In the genomic region with DNA sequence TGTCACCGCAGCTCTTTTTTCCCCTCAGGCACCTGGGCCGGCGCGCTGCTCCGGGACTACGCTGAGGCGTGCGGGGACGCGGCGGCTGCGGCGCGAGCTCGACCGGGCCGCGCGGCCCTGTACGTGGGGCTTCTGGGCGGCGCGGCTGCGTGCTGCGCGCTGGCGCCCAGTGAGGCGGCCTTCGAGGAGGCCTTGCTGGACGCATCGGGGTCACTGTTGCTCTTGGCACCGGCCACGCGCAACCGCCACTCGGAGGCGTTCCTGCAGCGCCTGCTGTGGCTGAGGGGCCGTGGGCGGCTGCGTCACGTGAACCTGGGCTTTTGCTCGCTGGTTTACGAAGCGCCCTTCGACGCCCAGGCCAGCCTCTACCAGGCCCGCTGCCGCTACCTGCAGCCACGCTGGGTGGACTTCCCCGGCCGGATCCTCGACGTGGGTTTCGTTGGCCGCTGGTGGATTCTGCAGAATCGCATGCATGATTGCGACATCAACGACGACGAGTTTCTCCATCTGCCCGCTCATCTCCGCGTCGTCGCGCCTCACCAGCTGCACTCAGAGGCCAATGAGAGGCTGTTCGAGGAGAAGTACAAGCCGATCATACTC, we compare ENCODE assay signal across 8 mouse cellular contexts. TPM values are rescaled to one million over a fixed set of nuclear protein-coding genes. Genes with fewer than 3 reads are reported as not detected.
DNase-seq lines count a peak whose midpoint lies in the region; ATAC-seq and TF ChIP-seq lines count a peak whose summit lies in the region.

No protein-coding gene starts in this region.

- intact Hi-C loops in left cerebral cortex, postnatal 14 days (cut with DNase I): loop anchor here (2.0 kb wide), 1 partner anchor 46 kb away; the partner anchor contains the start of gene Carm1

- WGBS in forebrain, embryonic 10.5 days: 3% methylated on average over 69 of the region's 69 CpGs
- WGBS in hindbrain, embryonic 12.5 days: 4% methylated on average over 55 of the region's 69 CpGs
- under 1% methylated on average over 63 of the region's 69 CpGs for WGBS in macrophage (ENCODE audit: missing documents)
- whole genome bisulfite sequencing in small intestine, adult 2 months: under 1% methylated on average over 69 of the region's 69 CpGs

- peak overlapping the region; percentile 98 for H3K4me3 ChIP-seq in forebrain, embryonic 10.5 days
- peak overlapping the region; percentile 98 for H3K4me3 ChIP-seq in hindbrain, embryonic 12.5 days
- H3K4me3 ChIP-seq in macrophage (ENCODE audit: inconsistent target): peak overlapping the region; percentile 87
- H3K4me3 ChIP-seq in small intestine, adult 2 months (ENCODE audit: low read depth, low read length): peak overlapping the region; percentile 75

- ATAC-seq in CD4-positive, CD25-positive, alpha-beta regulatory T cell, adult 4 months: peak; percentile 44
- peak; percentile 72 for ATAC-seq in hindbrain, embryonic 12.5 days (ENCODE audit: low FRiP score)

- peaks cover 37% of the 10 kb centered on the region for H3K4me1 ChIP-seq in forebrain, embryonic 10.5 days
- peaks cover 29% of the 10 kb centered on the region for H3K4me1 ChIP-seq in hindbrain, embryonic 12.5 days
- peaks cover 4% of the 10 kb centered on the region; the same call in 1 of the 2 replicates for H3K4me1 ChIP-seq in small intestine, adult 2 months (ENCODE audit: control insufficient read depth, insufficient read depth, insufficient read length, low read length)

- peaks cover 56% of the 10 kb centered on the region for H3K36me3 ChIP-seq in forebrain, embryonic 10.5 days (replicated peaks)
- peaks cover 37% of the 10 kb centered on the region for H3K36me3 ChIP-seq in hindbrain, embryonic 12.5 days
- H3K36me3 ChIP-seq in macrophage (ENCODE audit: inconsistent target): peaks cover 23% of the 10 kb centered on the region; the same call in 1 of the 2 replicates
- peaks cover 18% of the 10 kb centered on the region for H3K36me3 ChIP-seq in small intestine, adult 2 months (ENCODE audit: control insufficient read depth, insufficient read depth, low read length)

- peak overlapping the region; percentile 88 for H3K27ac ChIP-seq in forebrain, embryonic 10.5 days
- peak overlapping the region; percentile 86 for H3K27ac ChIP-seq in hindbrain, embryonic 12.5 days
- peak overlapping the region; percentile 44 for H3K27ac ChIP-seq in macrophage
- H3K27ac ChIP-seq in small intestine, adult 2 months (ENCODE audit: insufficient read depth, low read depth, low read length): peak overlapping the region; percentile 74

- H3K27me3 ChIP-seq in forebrain, embryonic 10.5 days (ENCODE audit: poor library complexity, severe bottlenecking): no peaks in the 10 kb centered on the region
- no peaks in the 10 kb centered on the region for H3K27me3 ChIP-seq in hindbrain, embryonic 12.5 days
- no peaks in the 10 kb centered on the region for H3K27me3 ChIP-seq in small intestine, adult 2 months (ENCODE audit: control insufficient read depth, insufficient read depth, low read length)

- H3K9me3 ChIP-seq in forebrain, embryonic 10.5 days: no peaks in the 10 kb centered on the region
- no peaks in the 10 kb centered on the region for H3K9me3 ChIP-seq in hindbrain, embryonic 12.5 days (replicated peaks)

- peak overlapping the region; percentile 98 for H3K4me2 ChIP-seq in hindbrain, embryonic 12.5 days (replicated peaks)

- H3K9ac ChIP-seq in hindbrain, embryonic 12.5 days: peak overlapping the region; percentile 94

- no peak for TF ChIP-seq POLR2A in small intestine, adult 2 months (IDR thresholded peaks at IDR 0.05; ENCODE audit: low read depth, low read length)

- DNase-seq in adipocyte (ENCODE audit: low spot score): peak; percentile 40
- no peak for DNase-seq in forebrain, embryonic 10.5 days (ENCODE audit: extremely low spot score, low spot score)
- peak; percentile 69 to 76 for DNase-seq in left cerebral cortex, postnatal 14 days (ENCODE audit: low spot score in 2 of 2)
- no peak for DNase-seq in embryo, embryonic 9.5 days (ENCODE audit: extremely low spot score)

- peaks cover 31% of the 10 kb centered on the region for H3K79me2 ChIP-seq in macrophage (ENCODE audit: inconsistent target)

- no peak for TF ChIP-seq CTCF in small intestine, adult 2 months (IDR thresholded peaks at IDR 0.05; ENCODE audit: extremely low read depth, insufficient read length, insufficient replicate concordance, low read depth, low read length)

RNA-seq across cellular contexts. Expression of gene Yipf2, which starts 0.6 kb away (rescaled TPM):
- 10 to 100 TPM; 19.6 to 30.7 TPM for polyA plus RNA-seq in CD4-positive, CD25-positive, alpha-beta regulatory T cell, adult 4 months (2017; shearing (Covaris generic))
- polyA plus RNA-seq in forebrain, embryonic 10.5 days (2016; fragmentation: Nextera tagmentation; extraction: Ambion mirVana): 19.0 and 20.4 TPM in 2 replicates
- 19.4 and 21.5 TPM in 2 replicates for polyA plus RNA-seq in hindbrain, embryonic 12.5 days (2016; fragmentation: Nextera tagmentation; extraction: Ambion mirVana)
- total RNA-seq in left cerebral cortex, postnatal 14 days (2021): 10 to 100 TPM; 17.5 to 19.2 TPM
- total RNA-seq in macrophage (2018; cell fraction: chromatin; rRNA removed): 10 to 100 TPM in 19 of 26 experiments, 1 to 10 TPM in 7; 2.7 to 38.9 (median 17.0) TPM
- total RNA-seq in macrophage (2018; cell fraction: cytosol; rRNA removed): 10 to 100 TPM in 21 of 26 experiments, 1 to 10 TPM in 5; 6.1 to 15.8 (median 11.6) TPM
- total RNA-seq in macrophage (2018; cell fraction: nucleus; rRNA removed): 10 to 100 TPM in 21 of 26 experiments, 1 to 10 TPM in 5; 4.8 to 32.4 (median 17.1) TPM
- 6.9 to 12.2 TPM (median 7.4 TPM) in 3 replicates for polyA plus RNA-seq in macrophage (2018)
- 22.5 and 35.9 TPM in 2 replicates for polyA plus RNA-seq in small intestine, adult 2 months (2012; rRNA removed)

RNA-seq across cellular contexts. Expression of gene Timm29, which starts 0.7 kb away (rescaled TPM):
- polyA plus RNA-seq in CD4-positive, CD25-positive, alpha-beta regulatory T cell, adult 4 months (2017; shearing (Covaris generic)): 1 to 10 TPM; 3.2 to 6.1 TPM
- 31.4 and 32.3 TPM in 2 replicates for polyA plus RNA-seq in forebrain, embryonic 10.5 days (2016; fragmentation: Nextera tagmentation; extraction: Ambion mirVana)
- polyA plus RNA-seq in hindbrain, embryonic 12.5 days (2016; fragmentation: Nextera tagmentation; extraction: Ambion mirVana): 56.5 and 61.0 TPM in 2 replicates
- 10 to 100 TPM; 43.9 to 46.0 TPM for total RNA-seq in left cerebral cortex, postnatal 14 days (2021)
- total RNA-seq in macrophage (2018; cell fraction: chromatin; rRNA removed): 10 to 100 TPM in 7 of 26 experiments, 1 to 10 TPM in 19; 3.4 to 16.0 (median 7.9) TPM
- 10 to 100 TPM; 12.4 to 28.1 (median 21.9) TPM for total RNA-seq in macrophage (2018; cell fraction: cytosol; rRNA removed)
- 10 to 100 TPM in 25 of 26 experiments, 1 to 10 TPM in 1; 9.2 to 30.8 (median 16.4) TPM for total RNA-seq in macrophage (2018; cell fraction: nucleus; rRNA removed)
- 15.8 to 21.9 TPM (median 21.2 TPM) in 3 replicates for polyA plus RNA-seq in macrophage (2018)
- 11.0 and 14.7 TPM in 2 replicates for polyA plus RNA-seq in small intestine, adult 2 months (2012; rRNA removed)

RNA-seq across cellular contexts. Expression of gene Smarca4, which starts 22.7 kb away (rescaled TPM):
- 10 to 100 TPM; 22.7 to 24.1 TPM for polyA plus RNA-seq in CD4-positive, CD25-positive, alpha-beta regulatory T cell, adult 4 months (2017; shearing (Covaris generic))
- 147 and 149 TPM in 2 replicates for polyA plus RNA-seq in forebrain, embryonic 10.5 days (2016; fragmentation: Nextera tagmentation; extraction: Ambion mirVana)
- polyA plus RNA-seq in hindbrain, embryonic 12.5 days (2016; fragmentation: Nextera tagmentation; extraction: Ambion mirVana): 173 and 181 TPM in 2 replicates
- 100 to 1,000 TPM; 129 TPM for total RNA-seq in left cerebral cortex, postnatal 14 days (2021)
- total RNA-seq in macrophage (2018; cell fraction: chromatin; rRNA removed): 100 to 1,000 TPM; 103 to 272 (median 156) TPM
- total RNA-seq in macrophage (2018; cell fraction: cytosol; rRNA removed): 10 to 100 TPM; 53.9 to 94.0 (median 73.8) TPM
- 100 to 1,000 TPM in 17 of 26 experiments, 10 to 100 TPM in 9; 78.1 to 137 (median 108) TPM for total RNA-seq in macrophage (2018; cell fraction: nucleus; rRNA removed)
- polyA plus RNA-seq in macrophage (2018): 55.9 to 76.6 TPM (median 68.5 TPM) in 3 replicates
- 19.0 and 34.1 TPM in 2 replicates for polyA plus RNA-seq in small intestine, adult 2 months (2012; rRNA removed)

RNA-seq across cellular contexts. Expression of gene Carm1, which starts 46.5 kb away (rescaled TPM):
- polyA plus RNA-seq in CD4-positive, CD25-positive, alpha-beta regulatory T cell, adult 4 months (2017; shearing (Covaris generic)): 10 to 100 TPM in 1 of 2 experiments, 1 to 10 TPM in 1; 7.1 to 11.4 TPM
- polyA plus RNA-seq in forebrain, embryonic 10.5 days (2016; fragmentation: Nextera tagmentation; extraction: Ambion mirVana): 58.3 and 59.8 TPM in 2 replicates
- polyA plus RNA-seq in hindbrain, embryonic 12.5 days (2016; fragmentation: Nextera tagmentation; extraction: Ambion mirVana): 76.7 and 77.9 TPM in 2 replicates
- total RNA-seq in left cerebral cortex, postnatal 14 days (2021): 10 to 100 TPM; 68.8 to 76.2 TPM
- 10 to 100 TPM; 16.3 to 53.7 (median 29.1) TPM for total RNA-seq in macrophage (2018; cell fraction: chromatin; rRNA removed)
- 10 to 100 TPM; 11.5 to 21.4 (median 15.7) TPM for total RNA-seq in macrophage (2018; cell fraction: cytosol; rRNA removed)
- 10 to 100 TPM; 11.4 to 44.2 (median 20.9) TPM for total RNA-seq in macrophage (2018; cell fraction: nucleus; rRNA removed)
- polyA plus RNA-seq in macrophage (2018): 14.6 to 27.6 TPM (median 25.0 TPM) in 3 replicates
- 31.7 and 63.4 TPM in 2 replicates for polyA plus RNA-seq in small intestine, adult 2 months (2012; rRNA removed)

Comparison
In these comparisons a context has a peak if more than half of its experiments do, and no peak if none do; other contexts are left out.
1. DNase-seq: peak in adipocyte (single experiment) and left cerebral cortex, postnatal 14 days (2 of 2); none in forebrain, embryonic 10.5 days (single experiment) and embryo, embryonic 9.5 days (single experiment).
2. Peak in every context shown above with its lines, with median percentiles within 50 percentile points of each other: H3K27ac ChIP-seq and H3K4me3 ChIP-seq.